Mouse (Mus musculus) brain, embryonic 14.5 days (tissue): ENCODE measurements at regions not wholly inside any gene's neighbourhood (a gene's known extent, or its start where the extent isn't known, plus 50 kb on each side); places are given as distances from the start of the nearest gene placed in this dataset.

Experiments
- DNase-seq: peaks from one replicate; pipeline ENCODE4 v3.0.0-alpha.2; 2011; ENCODE audit warnings: low read depth
- CTCF ChIP-seq: fragments of 200-500 bp; IDR thresholded peaks from 2 replicates; pipeline ENCODE4 v1.5.1; 2012; ENCODE audit warnings: inconsistent platforms, mild to moderate bottlenecking, moderate library complexity, borderline replicate concordance; ENCODE audit not compliant: insufficient read depth, insufficient read length; ENCODE audit errors: extremely low read depth
- POLR2A ChIP-seq: fragments of 200-500 bp; IDR thresholded peaks from 2 replicates; pipeline ENCODE4 v1.6.1; 2012; ENCODE audit warnings: mild to moderate bottlenecking, inconsistent platforms, borderline replicate concordance; ENCODE audit not compliant: poor library complexity, insufficient read depth, insufficient read length, severe bottlenecking; ENCODE audit errors: extremely low read depth

GRCm38 (mm10) chr16:67776091-67776490 lies 155.4 kb upstream of the Cadm2 start:
- TF ChIP-seq POLR2A: no peak
- TF ChIP-seq CTCF: peak; percentile 48; the same call in 1 of the 2 replicates
- DNase-seq: peak; percentile 47

DNA sequence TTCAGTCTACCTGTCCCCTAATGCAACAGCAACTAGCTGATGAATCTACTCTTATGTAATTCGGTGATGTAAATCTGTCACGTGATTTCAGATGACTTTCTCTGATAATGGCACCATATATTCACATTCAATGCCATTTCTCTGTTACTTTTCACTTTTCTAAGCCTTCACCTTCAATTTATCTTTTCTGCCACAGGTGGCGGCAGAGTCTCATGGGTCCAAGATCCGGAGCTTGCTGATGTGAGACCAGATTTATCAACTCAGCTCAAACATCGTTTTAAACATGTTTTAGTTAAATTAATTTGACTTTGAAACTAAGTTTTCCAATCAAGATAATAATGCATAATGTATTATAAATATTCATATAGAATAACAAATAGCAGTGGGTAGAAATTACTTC lies 148.4 kb upstream of the Cadm2 start:
- TF ChIP-seq POLR2A (no peak), CTCF (peak; percentile 45; the same call in 1 of the 2 replicates)
- DNase-seq: peak; percentile 68

- DNase-seq: no peak
- no peak for TF ChIP-seq CTCF
- no peak for TF ChIP-seq POLR2A
These were observed 114.7 kb upstream of the Cadm2 start for GRCm38 (mm10) chr16:67735398-67735797.

GRCm38 (mm10) chr16:67698619-67699018 lies 77.9 kb upstream of the Cadm2 start:
- TF ChIP-seq POLR2A (no peak), CTCF (no peak)
- no peak for DNase-seq
